Mouse (Mus musculus): ENCODE measurements around the gene Nr4a3.
A peak's percentile ranks its signal among the peaks of the same experiment; 100 is the strongest.

The Nr4a3 gene

DNA sequence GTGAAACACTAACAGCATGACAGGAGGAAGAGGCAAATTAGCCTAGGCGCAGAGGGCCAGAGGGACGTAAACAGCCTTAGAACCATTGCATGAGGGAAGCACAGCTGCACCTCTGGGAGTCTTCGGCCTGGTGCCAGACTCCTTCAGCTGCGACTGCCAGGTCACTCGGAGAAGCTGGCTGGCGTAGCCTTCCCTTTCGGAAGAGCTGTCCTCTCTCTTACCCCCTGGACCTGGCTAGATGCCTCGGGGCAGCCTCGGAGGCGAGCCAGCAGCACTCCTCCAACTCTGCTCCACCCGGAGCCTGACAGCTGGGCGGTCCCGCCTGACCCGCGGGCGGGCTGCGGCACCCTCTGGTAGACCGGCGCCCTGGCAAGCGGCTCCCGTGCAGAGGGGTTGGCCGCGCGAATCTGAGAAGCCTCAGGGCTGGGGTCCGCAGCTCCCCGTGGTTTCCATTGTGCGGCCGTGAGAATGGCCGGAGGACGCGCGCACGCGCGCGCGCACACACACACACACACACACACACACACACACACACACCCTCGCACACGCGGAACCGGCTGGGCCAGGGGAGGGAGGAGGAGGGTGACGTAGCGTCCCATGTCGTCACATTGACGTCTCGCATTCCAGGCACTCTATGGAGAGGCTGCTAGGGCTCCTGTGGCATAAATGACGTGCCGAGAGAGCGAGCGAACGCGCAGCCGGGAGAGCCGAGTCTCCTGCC is at the start of gene Nr4a3:
TSS of gene Nr4a3 (plus strand) at position 663 of the 721 bp plus-strand sequence.
- peak; percentile 96 for DNase-seq

DNA sequence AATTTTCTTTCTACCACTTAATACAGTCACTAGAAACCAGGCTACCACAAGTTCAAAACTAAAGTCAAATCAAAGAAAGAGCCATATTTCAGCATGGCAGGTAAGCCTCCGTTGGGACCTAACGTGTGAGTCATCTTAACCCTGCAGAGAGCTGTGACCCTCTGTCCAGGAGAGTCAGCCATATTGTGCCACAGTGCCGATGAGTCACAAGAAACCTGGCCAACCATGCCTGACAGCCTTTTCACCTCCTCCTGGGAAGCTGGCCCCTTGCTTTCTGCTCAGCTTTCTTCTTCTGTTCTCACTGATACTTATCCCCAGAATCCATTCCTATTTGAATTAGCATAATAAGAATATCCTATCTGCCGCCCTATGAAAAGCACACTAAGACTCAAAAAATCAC is 42.0 kb upstream of the Nr4a3 start:
- no peak for DNase-seq

DNA sequence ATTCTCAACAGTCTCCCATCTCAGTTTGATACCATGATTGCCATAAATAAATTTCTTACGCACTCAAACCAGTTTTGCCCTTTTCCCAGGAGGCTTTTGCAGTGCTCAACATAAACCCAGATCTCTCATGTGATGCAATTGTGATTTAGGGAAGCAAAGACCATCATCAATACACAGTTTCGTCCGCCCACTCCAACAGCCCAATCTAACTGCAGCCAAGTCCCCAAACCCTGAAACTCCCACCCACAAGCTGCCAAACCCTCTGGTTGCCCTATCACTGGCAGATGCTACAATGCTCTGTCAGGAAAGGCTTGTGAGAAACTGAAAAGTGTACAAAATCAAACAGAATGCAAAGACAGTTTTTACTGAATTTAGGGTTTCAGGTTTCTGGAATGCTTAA is 41.5 kb upstream of the Nr4a3 start:
- no peak for DNase-seq

DNA sequence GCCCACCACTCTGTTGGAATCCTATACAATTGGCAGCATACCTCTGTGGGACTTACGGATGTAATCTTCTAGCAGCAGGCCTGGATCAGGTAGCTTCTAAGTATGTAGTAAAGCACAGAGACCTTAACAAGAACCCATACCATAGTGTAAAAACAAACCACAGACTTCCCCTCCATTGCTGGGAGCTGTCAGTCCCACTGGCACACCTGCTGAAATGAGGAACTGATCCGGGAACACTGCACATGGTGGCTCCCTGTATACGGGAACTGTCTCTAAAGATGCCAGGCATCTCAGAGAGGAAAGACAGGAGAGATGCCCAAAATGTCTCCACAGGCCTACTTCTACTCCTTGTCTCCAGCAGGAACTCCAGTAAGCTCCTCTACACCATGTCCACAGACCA is 38.6 kb upstream of the Nr4a3 start:
- DNase-seq: no peak

DNA sequence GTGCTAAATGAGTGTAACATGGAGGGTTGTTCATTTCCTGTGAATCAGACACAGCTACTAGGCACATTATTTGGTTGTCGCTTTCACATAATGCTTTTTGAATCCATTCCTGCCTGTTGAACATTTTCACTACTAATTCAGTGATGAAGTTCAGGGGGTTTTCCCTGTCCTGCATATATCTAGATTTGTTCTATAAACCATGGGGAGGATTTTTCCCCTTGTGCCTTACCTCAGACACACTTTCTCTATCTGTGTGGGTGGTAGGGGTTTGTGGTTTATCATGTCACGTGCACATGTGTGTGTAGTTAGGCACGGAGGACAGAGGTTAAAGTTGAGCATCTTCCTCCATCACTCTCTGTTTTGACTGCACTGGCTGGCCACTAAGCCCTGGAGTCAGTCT is 32.7 kb upstream of the Nr4a3 start:
- DNase-seq: no peak

DNA sequence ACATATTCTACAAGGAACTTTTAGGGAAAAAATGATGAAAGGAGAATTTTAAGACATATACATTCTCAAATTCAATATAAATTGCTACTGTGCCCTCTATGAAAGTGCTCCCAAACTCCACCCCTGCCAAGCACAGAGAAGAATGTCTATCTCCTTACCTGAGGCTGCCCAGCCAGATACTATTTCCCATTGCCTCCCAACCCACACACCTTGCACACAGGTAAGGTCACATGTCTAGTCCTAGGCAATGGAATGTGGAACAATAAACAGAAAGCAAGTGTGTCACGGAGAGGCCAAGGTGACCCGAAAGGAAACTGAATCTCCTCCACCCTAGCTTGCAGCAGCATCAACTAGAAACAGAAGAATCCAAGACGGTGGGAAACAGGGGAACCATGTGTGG is 22.0 kb upstream of the Nr4a3 start:
- no peak for DNase-seq

DNA sequence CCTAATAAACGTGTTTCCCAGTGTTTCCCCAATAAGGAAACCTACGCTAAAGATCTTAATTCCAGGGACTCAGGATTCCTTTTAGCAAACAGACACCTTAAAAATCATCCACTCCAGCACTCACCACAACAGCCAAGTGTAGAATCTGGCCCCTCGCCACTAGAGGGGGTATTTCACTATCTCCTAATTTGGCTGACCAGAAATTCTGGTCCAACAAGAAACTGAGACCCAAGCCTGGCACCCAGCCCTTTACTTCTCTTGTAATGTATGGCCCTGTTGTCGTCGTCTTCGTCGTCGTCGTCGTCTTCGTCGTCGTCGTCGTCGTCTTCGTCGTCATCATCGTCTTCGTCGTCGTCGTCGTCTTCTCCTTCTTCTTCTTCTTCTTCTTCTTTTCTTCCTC is 15.3 kb upstream of the Nr4a3 start:
- DNase-seq: peak; percentile 38

DNA sequence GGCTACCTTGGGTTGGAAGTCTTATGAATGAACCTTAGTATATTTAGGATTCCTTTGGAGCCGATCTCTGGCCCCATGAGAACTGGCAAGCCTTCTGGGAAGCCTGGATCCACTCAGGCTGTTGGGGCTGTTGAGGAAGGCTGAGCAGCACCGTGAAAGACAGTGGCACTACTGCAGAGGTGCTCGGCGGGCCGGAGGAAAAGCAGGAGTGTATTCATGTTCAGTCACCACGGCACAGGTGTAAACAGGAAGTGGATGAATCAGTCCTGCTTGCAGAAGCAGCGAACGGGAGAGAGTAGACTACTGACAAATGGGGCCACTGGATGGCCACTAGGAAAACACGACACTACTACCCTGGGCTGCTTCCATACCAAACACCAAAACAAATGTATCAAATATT is 10.7 kb upstream of the Nr4a3 start:
- no peak for DNase-seq

DNA sequence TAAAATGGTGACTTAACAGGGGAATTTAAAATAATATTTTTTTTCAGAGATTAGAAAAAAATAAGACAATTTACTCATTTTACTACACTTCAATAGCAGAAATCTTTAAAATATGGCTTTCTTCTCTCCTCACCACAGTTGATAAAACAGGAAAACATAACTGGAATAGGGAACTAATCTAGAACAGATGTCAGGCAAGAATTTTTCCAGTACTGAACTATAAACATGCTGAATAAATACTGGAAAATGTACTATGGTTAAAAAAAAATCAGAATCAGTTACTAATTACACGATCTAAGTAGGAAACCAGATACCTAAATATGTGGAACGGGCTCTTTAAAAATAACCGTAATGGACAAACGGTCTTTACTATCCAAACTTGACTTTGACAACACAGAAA is 7.3 kb upstream of the Nr4a3 start:
- no peak for DNase-seq

DNA sequence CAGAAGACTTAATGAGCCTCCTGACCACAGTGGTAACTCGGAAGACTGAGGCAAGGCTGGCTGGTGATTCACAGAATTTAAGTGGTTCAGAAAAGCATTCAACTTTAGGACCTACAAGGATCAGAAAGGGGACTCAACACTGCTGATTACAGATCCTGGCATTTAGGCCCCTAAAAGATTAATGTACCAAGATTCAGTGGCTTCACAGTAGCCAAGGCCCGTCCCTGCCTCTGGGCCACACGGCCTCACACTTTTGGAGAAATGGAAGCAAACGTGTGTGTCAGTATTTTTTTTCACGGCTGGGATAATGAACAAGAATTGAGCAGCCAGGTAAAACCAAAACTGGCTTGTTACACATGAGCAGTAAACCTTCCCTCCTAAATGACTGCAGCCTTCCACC is 6.1 kb upstream of the Nr4a3 start:
- no peak for DNase-seq

DNA sequence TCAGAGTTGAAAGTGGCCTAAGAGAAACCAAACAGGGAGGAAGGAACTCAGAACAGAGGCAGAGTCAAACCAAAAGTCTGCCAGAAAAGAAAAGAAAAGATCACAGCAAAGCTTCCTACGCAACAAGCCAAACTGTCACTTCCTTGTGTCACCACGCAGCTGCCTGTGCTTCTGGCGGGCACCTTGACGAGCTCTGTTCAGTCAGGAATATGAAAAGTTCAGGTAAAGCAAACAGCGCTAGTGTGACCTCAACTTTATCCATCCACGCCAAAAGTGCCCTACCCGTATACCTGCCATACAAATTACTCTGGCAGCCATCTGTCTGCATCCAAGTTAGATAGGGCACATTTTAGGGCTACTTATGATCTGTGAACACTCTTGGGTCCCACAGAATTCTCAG is 5.2 kb upstream of the Nr4a3 start:
- DNase-seq: no peak

DNA sequence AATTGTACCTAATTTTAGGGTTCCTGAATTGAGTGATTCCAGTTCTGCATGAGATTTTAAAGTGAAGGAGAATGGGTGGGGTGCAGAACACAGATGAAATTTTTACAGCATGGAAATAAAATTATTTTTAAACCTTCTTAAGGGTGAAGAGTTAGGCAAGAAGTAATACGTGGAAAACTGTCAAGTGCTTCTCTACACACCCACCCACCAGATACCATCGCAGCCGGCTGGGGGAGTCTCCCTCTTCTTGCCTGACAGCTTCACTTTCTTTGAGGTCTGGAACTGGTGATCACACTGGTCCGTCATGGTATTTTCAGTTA is 2.5 kb upstream of the Nr4a3 start:
- no peak for DNase-seq

DNA sequence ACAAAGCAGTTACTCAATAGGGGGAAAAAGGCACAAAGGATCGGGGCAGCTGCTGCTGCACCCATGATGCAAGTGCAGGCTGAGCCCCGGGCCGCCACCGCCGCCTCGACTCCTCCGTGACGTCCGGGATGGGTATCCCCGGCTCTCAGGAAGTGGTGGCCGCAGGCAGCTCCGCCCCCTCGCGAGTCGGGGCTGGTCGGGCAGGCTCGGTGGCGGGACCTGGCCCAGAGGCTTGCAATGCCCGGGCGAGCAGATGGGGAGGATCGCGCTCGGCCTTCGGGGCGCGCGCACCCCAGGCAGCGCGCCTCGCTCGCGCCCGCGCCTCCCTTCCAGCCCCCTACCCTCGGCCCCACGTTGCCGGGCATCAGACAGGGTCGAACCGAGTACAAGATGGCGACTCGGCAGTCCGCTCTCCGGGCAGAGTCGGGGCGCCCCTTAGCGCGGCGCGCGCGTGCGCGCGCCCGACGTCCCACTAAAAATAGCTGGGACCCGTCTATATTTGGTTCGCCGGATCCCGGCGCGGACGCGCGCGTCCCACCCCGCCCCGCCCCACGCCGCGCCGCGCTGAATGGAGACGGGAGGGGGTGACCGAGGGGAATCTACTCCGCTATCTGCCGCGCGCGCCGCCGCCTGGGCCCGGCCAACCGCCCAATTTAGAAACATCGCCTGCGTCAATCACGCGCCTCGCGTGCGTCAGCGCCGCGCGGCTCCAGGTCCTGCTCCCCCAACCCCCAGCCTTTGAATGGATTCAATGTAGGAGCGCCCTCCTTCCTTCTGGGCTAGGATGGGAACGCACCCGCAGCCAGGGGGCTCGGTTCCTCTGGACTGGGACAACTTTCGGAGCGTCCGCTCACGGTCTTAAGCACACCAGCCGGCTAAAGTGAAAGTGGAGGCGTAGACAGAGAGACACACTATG is 1.9 kb upstream of the Nr4a3 start:
- peak; percentile 98 for DNase-seq

DNA sequence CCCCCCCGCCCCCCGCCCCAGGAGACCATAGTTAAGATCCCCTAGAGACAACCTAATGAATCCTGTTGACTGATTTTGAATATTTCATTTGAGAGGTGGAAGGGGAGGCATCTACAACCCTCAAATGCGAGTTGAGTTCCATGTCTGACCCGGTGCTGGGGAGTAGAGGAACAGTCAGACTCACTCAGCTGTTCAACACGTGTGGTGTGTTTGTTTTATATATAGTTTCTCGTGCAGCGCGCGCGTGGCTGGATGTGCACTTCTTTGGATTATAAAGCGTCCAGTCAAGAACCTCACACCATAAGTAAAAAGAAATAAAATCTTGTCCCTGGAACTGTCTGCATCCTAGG is 837 bp upstream of the Nr4a3 start:
- no peak for DNase-seq

DNA sequence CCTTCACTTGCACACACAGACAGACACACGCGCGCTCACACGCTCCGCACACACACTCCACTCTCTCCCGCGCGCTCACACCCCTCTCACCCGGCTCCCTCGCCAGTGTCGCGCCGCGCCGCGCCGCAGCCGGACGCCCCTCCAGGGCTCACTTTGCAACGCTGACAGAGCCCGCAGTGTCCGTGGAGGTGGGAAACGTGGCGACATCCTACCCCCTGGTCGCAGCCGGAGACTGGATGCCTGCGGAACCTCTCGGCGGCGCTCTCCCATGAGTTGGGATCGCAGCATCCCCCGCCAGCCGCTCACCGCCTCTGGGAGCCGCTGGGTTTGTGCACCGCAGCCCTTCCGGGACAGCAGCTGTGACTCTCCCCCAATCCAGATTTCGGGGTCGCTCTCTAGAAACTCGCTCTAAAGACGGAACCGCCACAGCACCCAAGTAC is 348 bp downstream of the Nr4a3 start:
- DNase-seq: no peak

DNA sequence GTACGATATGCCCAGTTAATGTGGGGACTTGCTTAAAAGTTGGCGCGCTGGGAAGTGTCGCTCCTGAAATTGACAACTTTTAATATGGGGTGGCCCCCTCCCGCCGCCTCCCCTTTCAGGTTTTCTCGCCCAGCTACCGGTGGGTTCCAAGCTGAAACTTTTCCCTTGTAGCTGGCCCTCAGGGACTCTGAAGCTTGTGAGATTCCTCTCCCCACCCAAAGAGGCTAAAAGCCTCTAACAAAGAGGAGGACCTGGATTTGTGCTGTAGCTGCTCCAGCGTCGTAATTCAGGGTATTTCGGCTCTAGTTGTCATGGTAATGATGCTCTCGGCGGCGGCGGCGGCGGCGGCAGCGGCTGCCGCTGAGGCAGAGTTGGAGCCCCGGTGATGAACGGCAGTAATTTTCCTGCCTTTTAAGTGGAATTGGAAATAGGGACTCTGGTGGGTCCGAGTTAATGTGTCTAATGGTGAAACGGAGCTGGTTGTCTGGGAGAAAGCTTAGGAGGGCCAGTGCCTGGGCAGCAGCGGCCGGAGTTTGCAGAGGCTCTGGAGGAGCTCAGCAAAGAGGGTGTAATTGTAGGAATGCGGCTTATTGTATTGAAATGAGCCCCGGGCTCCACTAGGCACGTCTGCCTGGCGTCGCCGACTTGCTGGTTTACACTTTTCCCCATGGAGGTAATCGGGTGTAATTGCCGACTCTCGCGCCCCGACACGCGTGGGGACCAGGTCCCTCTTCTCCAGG is 938 bp downstream of the Nr4a3 start:
- DNase-seq: peak; percentile 74

DNA sequence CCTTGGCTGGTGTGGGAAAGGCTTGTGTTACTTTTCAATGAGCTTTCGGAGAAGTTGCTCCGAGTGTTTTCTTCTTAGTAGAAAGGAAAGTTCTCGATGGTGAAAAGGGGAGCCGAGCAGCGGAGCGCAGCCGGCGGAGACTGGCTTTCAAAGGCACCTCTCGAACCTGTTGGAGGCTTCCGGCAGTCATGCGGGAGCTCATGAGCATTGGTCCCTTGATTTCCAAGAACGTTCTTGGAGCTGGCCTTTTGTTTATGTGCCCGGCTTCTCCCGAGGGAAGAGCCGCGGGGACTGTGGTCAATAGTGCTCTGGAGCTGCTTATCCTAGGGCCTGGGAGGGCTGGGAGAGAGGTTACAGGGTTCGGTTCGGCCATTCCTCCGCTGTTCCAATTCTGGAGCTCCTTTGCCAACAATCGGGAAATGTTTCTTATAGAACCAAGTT is 1.5 kb downstream of the Nr4a3 start:
- DNase-seq: no peak

DNA sequence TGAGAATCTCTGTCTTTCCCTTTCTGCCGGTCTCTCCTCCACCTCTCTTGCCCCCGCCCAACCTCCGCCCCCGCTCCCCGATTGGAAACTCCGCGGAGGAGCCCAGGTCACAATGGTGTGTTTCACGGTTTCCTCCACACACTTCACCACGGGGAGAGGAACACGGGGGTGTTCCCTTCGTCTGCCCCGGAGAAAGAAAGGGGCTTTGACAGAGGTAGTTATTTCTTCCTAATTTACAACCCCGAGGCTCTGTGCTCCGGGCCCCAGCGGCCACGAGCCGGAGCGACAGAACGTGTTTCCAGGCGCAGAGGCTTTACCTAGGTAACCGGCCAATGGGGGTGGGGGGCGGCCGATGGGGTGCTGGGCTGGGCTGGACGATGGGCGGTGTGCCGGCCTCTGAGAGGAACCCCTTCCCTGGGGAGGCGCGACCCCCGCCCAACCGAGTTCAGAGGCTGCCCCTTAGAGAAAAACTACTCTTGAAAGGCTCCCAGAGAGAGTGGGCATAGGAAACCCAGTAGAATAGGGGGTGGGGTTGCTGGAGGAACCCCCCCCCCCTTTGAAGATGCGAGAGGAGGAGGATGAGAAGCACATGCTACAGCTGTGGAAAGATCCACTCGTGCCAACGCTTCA is 2.3 kb downstream of the Nr4a3 start:
- peak; percentile 35 for DNase-seq

DNA sequence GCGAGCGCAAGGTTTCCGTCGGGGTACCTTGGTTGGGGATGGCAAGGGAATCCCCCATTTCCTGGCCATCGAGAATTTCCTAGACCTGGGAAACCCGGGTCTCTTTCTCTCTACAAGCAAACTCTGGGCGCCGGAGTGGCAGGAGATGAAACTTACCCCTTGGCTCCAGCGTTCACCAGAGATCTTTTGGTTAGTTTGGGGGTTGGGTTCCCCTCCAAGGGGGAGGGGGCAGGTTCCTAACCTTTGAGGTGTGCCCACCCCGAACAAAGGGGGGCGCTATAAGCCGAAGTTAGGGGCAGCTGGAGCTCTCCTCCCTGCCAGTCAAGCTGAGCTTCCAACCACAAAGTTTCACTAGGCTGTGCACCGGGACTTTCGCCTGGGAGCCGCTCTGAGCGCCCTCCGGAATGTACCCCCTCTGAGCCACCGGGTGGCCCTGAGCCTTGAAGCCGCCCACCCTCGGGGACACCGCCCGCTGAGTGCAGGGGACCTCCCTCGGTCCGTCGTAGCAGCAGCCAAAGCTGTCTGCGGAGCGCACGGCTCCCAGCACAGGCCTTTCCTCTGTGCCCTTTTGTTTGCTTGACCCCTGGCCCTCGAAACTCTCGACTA is 2.9 kb downstream of the Nr4a3 start:
- DNase-seq: peak; percentile 60

DNA sequence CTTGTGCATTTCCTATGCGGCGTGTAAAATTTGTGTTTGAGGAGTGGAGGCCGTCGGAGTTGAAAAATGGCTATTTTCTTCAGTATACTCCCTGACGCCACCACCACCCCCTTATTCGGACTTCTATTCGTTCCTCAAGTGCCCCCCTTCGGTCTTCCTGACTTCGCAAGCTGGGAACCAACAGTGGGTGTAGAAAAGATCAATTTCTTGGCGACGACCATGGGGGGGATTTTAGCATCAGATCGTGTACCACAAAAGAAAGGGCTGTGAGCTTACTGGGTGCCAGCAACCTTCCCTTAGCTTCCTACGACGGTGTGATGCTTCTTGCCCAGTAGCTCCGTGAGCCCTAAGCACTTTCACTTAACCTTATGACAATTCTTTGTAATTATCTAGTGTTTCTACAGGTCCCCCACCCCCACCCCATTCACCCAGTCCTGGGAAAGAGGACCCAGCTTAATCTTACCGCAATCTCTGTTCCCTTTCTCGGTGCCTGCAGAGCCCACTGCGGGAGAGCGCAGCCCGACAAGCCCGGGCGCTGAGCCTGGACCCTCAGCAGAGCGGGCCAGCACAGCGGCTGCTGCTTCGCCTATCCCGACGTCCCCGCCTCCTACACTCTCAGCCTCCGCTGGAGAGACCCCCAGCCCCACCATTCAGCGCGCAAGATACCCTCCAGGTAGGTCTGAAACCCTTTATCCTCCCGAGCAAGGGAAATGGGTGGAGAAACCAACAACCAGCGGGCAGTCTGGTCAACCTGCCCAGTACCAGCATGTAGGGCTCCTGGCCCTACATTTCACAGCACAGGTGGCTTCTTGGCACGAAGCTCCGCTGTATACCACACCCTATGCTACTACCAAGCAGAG is 3.7 kb downstream of the Nr4a3 start:
- peak; percentile 17 for DNase-seq

DNA sequence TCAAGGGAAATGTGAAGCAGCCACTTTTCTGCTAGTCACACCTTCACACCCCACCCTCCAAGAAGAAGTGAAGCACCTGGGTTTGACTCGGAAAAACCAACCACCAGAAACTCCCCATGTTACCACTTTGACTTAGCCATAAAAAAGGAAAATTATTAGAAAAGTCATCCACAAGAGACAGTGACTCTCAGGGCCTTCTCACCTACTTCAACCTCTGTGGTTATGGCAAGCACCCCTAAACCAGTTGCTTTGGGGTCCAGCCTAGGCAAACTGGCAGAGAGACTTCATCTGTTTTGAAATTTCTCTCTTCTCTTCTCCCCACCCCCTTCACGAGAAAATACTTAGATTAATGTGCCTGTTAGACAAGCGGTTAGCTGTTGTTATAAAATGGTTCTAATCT is 5.1 kb downstream of the Nr4a3 start:
- DNase-seq: no peak

DNA sequence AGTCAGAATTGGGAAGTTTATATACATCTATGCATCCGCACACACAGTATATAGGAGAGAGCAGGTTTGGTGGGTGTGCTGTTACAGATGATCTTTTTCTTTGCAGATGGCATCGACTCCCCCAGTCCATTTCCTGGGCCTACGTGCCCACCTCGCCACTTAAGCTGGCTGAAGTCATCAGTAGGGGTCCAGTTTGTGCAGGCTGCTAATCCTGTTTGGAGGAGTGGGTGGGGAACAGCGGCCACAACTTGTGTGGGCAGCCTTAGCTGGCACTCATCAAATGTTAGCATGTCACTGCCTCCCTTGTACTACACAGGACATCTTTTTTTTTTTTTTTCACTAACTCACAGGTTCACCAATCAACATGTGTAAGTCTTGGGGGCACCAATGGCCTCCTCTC is 5.5 kb downstream of the Nr4a3 start:
- DNase-seq: no peak
